Mouse (Mus musculus): ENCODE measurements around the gene Cenpm. TPM values are rescaled to one million over a fixed set of nuclear protein-coding genes. Genes with fewer than 3 reads are reported as not detected.
"Not testable (repeated sequence)": the region's sequence is repeated elsewhere in the genome, so short reads cannot be mapped to it uniquely, and the experiment has no call there.

Cenpm gene
- polyA plus RNA-seq, 1 experiment from 2014 or later: 72.7 TPM

GRCm38 (mm10) chr15:82271201-82271600 is 26.7 kb upstream of the Cenpm start:
- H3K27me3 ChIP-seq: peaks cover 44% of the 10 kb centered on the region
- H3K4me2 ChIP-seq: no peak overlapping the region
- H3K9ac ChIP-seq: no peak overlapping the region
- no peak for ATAC-seq (ENCODE audit: insufficient number of reproducible peaks, insufficient read depth, low FRiP score, low TSS enrichment, low read depth)
- H3K36me3 ChIP-seq: no peaks in the 10 kb centered on the region
- H3K27ac ChIP-seq: no peak overlapping the region
- H3K4me1 ChIP-seq: peaks cover 8% of the 10 kb centered on the region
- no peak overlapping the region for H3K4me3 ChIP-seq
- 4% methylated on average over 5 of the region's 5 CpGs for WGBS
- no peaks in the 10 kb centered on the region for H3K9me3 ChIP-seq

DNA sequence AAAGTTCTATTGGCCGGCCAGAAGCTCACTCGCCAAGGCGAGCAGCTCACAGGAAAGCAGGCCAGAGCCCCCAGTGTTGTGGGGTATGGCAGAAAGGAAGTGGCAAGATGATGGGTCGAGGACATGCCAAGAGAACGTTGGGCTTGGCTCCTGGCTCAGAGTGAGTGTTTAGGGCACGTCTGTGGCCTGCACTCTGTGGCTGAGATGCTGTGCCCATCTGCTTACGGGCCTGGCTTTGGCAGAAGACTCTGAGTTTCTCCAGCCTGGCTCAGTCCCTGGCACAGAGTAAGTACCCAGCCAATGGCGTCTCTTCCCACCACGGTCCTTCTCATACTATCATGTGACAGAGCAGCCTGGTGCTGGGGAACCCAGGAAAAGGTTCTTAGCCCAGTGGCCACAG is 24.2 kb upstream of the Cenpm start:
- no peaks in the 10 kb centered on the region for H3K9me3 ChIP-seq
- H3K27me3 ChIP-seq: peaks cover 26% of the 10 kb centered on the region
- ATAC-seq (ENCODE audit: insufficient number of reproducible peaks, insufficient read depth, low FRiP score, low TSS enrichment, low read depth): no peak
- H3K9ac ChIP-seq: no peak overlapping the region
- H3K27ac ChIP-seq: no peak overlapping the region
- no peaks in the 10 kb centered on the region for H3K36me3 ChIP-seq
- H3K4me2 ChIP-seq: no peak overlapping the region
- WGBS: 85% methylated on average over 9 of the region's 9 CpGs
- no peak overlapping the region for H3K4me3 ChIP-seq
- 0 out of 2 replicates have a peak, but pooled peaks cover 4% of the 10 kb centered on the region for H3K4me1 ChIP-seq

DNA sequence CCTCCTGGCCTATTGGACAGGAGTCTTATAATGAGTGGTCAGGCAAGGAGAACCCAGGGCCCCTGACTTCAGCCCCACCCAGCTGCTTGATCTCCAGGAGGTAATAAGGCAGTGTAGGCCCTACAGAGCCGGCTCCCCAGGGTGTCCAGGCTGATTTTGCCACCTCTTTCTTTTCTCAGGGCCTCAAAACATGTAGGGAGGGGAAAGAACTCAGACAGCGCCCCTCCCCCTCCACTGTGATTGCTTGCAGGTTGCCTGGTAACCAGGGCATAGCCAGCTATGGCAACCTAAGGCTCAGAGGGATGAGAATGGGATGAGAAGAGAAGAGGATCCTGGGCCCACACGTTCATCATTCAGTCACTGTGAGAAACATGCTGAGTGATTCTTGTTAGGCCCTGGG is 23.6 kb upstream of the Cenpm start:
- Histone ChIP-seq H3K27ac (no peak overlapping the region), H3K36me3 (no peaks in the 10 kb centered on the region), H3K4me3 (no peak overlapping the region), H3K9ac (no peak overlapping the region), H3K4me2 (no peak overlapping the region), H3K9me3 (no peaks in the 10 kb centered on the region), H3K27me3 (peaks cover 20% of the 10 kb centered on the region), H3K4me1 (0 out of 2 replicates have a peak, but pooled peaks cover 4% of the 10 kb centered on the region)
- 30% methylated on average over 3 of the region's 3 CpGs for WGBS
- no peak for ATAC-seq (ENCODE audit: insufficient number of reproducible peaks, insufficient read depth, low FRiP score, low TSS enrichment, low read depth)

DNA sequence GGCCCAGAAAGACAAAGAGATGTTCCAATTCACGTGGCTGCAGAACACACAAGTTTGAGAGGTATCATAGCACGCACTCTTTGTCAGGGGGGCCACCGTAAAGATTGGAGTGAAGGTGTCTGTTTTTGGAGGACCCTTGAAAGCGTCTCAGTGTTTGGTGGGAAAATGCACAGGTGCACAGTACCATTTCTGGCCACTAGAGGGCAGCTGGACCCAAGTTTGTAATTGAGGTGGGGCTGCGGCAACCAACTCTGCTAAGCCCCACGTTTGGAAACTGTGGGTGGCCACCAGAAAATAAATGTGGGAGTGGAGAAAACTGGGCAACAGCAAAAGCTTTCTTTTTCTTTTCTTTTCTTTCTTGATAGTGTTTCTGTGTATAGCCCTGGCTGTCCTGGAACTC is 21.8 kb upstream of the Cenpm start:
- ATAC-seq (ENCODE audit: insufficient number of reproducible peaks, insufficient read depth, low FRiP score, low TSS enrichment, low read depth): no peak
- H3K36me3 ChIP-seq: no peaks in the 10 kb centered on the region
- no peak overlapping the region for H3K9ac ChIP-seq
- no peak overlapping the region for H3K4me2 ChIP-seq
- 13% methylated on average over 6 of the region's 6 CpGs for WGBS
- H3K4me1 ChIP-seq: 0 out of 2 replicates have a peak, but pooled peaks cover 4% of the 10 kb centered on the region
- no peak overlapping the region for H3K4me3 ChIP-seq
- peaks cover 4% of the 10 kb centered on the region; the same call in 1 of the 2 replicates for H3K27me3 ChIP-seq
- no peak overlapping the region for H3K27ac ChIP-seq
- H3K9me3 ChIP-seq: no peaks in the 10 kb centered on the region

GRCm38 (mm10) chr15:82259510-82259909 is 15.0 kb upstream of the Cenpm start:
- no peak overlapping the region for H3K4me3 ChIP-seq
- no peak overlapping the region for H3K4me2 ChIP-seq
- H3K36me3 ChIP-seq: no peaks in the 10 kb centered on the region
- 16% methylated on average over 16 of the region's 16 CpGs for WGBS
- peaks cover 18% of the 10 kb centered on the region; the same call in 1 of the 2 replicates for H3K27me3 ChIP-seq
- H3K27ac ChIP-seq: no peak overlapping the region
- H3K9me3 ChIP-seq: no peaks in the 10 kb centered on the region
- peaks cover 9% of the 10 kb centered on the region; the same call in 1 of the 2 replicates for H3K4me1 ChIP-seq
- H3K9ac ChIP-seq: no peak overlapping the region
- no peak for ATAC-seq (ENCODE audit: insufficient number of reproducible peaks, insufficient read depth, low FRiP score, low TSS enrichment, low read depth)

DNA sequence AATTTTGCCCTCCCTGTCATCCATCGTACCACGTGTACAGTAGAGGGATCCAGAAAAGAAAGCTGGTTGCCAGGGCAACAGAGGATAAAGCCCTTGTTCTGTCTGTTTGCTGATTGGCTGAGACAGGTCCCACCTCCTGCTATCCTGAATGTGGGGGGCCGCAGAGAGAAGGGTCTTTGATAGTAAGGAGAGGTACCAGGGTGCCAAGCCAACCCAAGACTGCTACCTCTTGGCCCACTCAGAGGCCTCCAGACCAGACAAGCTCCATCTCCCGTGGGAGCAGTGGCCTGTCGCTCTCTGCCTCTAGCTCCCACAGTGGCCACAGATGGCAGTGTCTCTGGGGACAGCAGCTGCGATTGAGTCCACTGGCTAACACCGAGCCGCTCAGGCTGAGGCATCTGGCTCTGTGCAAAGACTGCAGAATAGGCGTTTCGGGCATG is 11.4 kb upstream of the Cenpm start:
- no peak overlapping the region for H3K4me3 ChIP-seq
- no peak overlapping the region for H3K27ac ChIP-seq
- WGBS: 22% methylated on average over 10 of the region's 10 CpGs
- no peaks in the 10 kb centered on the region for H3K9me3 ChIP-seq
- peaks cover 7% of the 10 kb centered on the region; the same call in 1 of the 2 replicates for H3K4me1 ChIP-seq
- peaks cover 18% of the 10 kb centered on the region; the same call in 1 of the 2 replicates for H3K27me3 ChIP-seq
- no peak for ATAC-seq (ENCODE audit: insufficient number of reproducible peaks, insufficient read depth, low FRiP score, low TSS enrichment, low read depth)
- H3K36me3 ChIP-seq: no peaks in the 10 kb centered on the region
- peak overlapping the region; percentile 37; the same call in 1 of the 2 replicates for H3K9ac ChIP-seq
- no peak overlapping the region for H3K4me2 ChIP-seq

- H3K27ac ChIP-seq: no peak overlapping the region
- H3K4me1 ChIP-seq: peaks cover 7% of the 10 kb centered on the region; the same call in 1 of the 2 replicates
- H3K9me3 ChIP-seq: no peaks in the 10 kb centered on the region
- H3K36me3 ChIP-seq: no peaks in the 10 kb centered on the region
- H3K4me2 ChIP-seq: no peak overlapping the region
- H3K27me3 ChIP-seq: peaks cover 18% of the 10 kb centered on the region; the same call in 1 of the 2 replicates
- H3K9ac ChIP-seq: no peak overlapping the region
- H3K4me3 ChIP-seq: no peak overlapping the region
- WGBS: 49% methylated on average over 4 of the region's 4 CpGs
- no peak for ATAC-seq (ENCODE audit: insufficient number of reproducible peaks, insufficient read depth, low FRiP score, low TSS enrichment, low read depth)
Measured at GRCm38 (mm10) chr15:82255248-82255647, 10.7 kb upstream of the Cenpm start.

GRCm38 (mm10) chr15:82252097-82252496 is 7.5 kb upstream of the Cenpm start, which contains the start of gene 1500009C09Rik:
1500009C09Rik (plus strand) TSS chr15:82252397.
- H3K27me3 ChIP-seq: peaks cover 13% of the 10 kb centered on the region; the same call in 1 of the 2 replicates
- no peaks in the 10 kb centered on the region for H3K36me3 ChIP-seq
- H3K4me1 ChIP-seq: peaks cover 7% of the 10 kb centered on the region; the same call in 1 of the 2 replicates
- H3K4me2 ChIP-seq: no peak within 1 kb of the TSS
- no peak within 1 kb of the TSS for H3K27ac ChIP-seq
- no peaks in the 10 kb centered on the region for H3K9me3 ChIP-seq
- 83% methylated on average over 6 of the region's 6 CpGs for WGBS
- H3K4me3 ChIP-seq: no peak within 1 kb of the TSS
- H3K9ac ChIP-seq: no peak within 1 kb of the TSS
- no peak for ATAC-seq (ENCODE audit: insufficient number of reproducible peaks, insufficient read depth, low FRiP score, low TSS enrichment, low read depth)

- Histone ChIP-seq H3K36me3 (no peaks in the 10 kb centered on the region), H3K4me3 (no peak overlapping the region), H3K9me3 (no peaks in the 10 kb centered on the region), H3K4me2 (no peak overlapping the region), H3K27ac (no peak overlapping the region), H3K27me3 (peaks cover 9% of the 10 kb centered on the region; the same call in 1 of the 2 replicates), H3K4me1 (peaks cover 7% of the 10 kb centered on the region; the same call in 1 of the 2 replicates), H3K9ac (no peak overlapping the region)
- no peak for ATAC-seq (ENCODE audit: insufficient number of reproducible peaks, insufficient read depth, low FRiP score, low TSS enrichment, low read depth)
- WGBS: 92% methylated on average over 3 of the region's 3 CpGs
Measured at GRCm38 (mm10) chr15:82251579-82251978, 7.0 kb upstream of the Cenpm start.

GRCm38 (mm10) chr15:82247131-82247776 is 2.7 kb upstream of the Cenpm start:
- Histone ChIP-seq H3K4me1 (peaks cover 12% of the 10 kb centered on the region), H3K27me3 (no peaks in the 10 kb centered on the region), H3K27ac (no peak overlapping the region), H3K9me3 (no peaks in the 10 kb centered on the region), H3K9ac (no peak overlapping the region), H3K4me3 (no peak overlapping the region), H3K4me2 (no peak overlapping the region), H3K36me3 (no peaks in the 10 kb centered on the region)
- no peak for ATAC-seq (ENCODE audit: insufficient number of reproducible peaks, insufficient read depth, low FRiP score, low TSS enrichment, low read depth)
- WGBS: 81% methylated on average over 3 of the region's 3 CpGs

GRCm38 (mm10) chr15:82244805-82245161 is 235 bp upstream of the Cenpm start:
- H3K9me3 ChIP-seq; H3K36me3 ChIP-seq; H3K27me3 ChIP-seq; ATAC-seq (ENCODE audit: insufficient number of reproducible peaks, insufficient read depth, low FRiP score, low TSS enrichment, low read depth): not testable (repeated sequence)
- H3K27ac ChIP-seq: peak overlapping the region; percentile 80; the same call in 1 of the 2 replicates
- H3K4me1 ChIP-seq: peaks cover 15% of the 10 kb centered on the region
- H3K4me3 ChIP-seq: peak overlapping the region; percentile 68
- H3K9ac ChIP-seq: peak overlapping the region; percentile 76
- WGBS: 22% methylated on average over 9 of the region's 9 CpGs
- peak overlapping the region; percentile 92 for H3K4me2 ChIP-seq

DNA sequence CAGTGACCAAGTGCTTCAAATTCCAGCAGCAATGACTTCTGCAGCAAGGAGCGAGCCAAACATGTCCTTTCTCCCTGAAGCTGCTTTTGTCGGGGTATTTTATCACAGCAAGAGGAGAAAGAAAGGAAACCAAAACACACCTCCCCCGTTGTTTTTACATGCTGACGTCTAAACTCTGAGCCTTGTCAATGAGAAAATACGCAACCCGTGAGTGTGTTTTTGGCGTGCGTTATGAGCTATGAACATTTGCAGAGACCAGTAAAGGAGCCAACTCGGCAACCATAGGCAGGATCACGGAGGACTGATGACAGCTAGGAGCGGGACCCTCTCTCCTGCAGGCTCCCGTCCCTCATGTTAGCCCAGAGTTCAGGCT is 820 bp downstream of the Cenpm start:
- Histone ChIP-seq H3K4me1 (peaks cover 15% of the 10 kb centered on the region), H3K9me3 (no peaks in the 10 kb centered on the region), H3K9ac (peak overlapping the region; percentile 76), H3K4me3 (peak overlapping the region; percentile 68), H3K27ac (0 out of 2 replicates have a peak overlapping the region, but pooled peaks have one; percentile 80), H3K36me3 (peaks cover 7% of the 10 kb centered on the region; the same call in 1 of the 2 replicates), H3K27me3 (no peaks in the 10 kb centered on the region), H3K4me2 (peak overlapping the region; percentile 92)
- WGBS: 5% methylated on average over 12 of the region's 12 CpGs
- no peak for ATAC-seq (ENCODE audit: insufficient number of reproducible peaks, insufficient read depth, low FRiP score, low TSS enrichment, low read depth)

Measured in embryonic facial prominence, embryonic 13.5 days (tissue).